Mouse (Mus musculus) embryonic fibroblast, embryonic 13.5 days (primary cell): ENCODE measurements around the gene Dclk3. TPM values are rescaled to one million over a fixed set of nuclear protein-coding genes. Genes with fewer than 3 reads are reported as not detected.

Experiments used
- H3K27ac ChIP-seq: 2 replicates; pipeline ENCODE4 v1.5.1; 2012; ENCODE audit warnings: low read length, control low read depth, inconsistent platforms; ENCODE audit not compliant: insufficient read depth
- H3K4me1 ChIP-seq: 2 replicates; pipeline ENCODE4 v1.6.1; 2011; ENCODE audit warnings: low read length; ENCODE audit not compliant: control insufficient read depth, insufficient read depth
- H3K4me3 ChIP-seq: 2 replicates; pipeline ENCODE4 v1.5.1; 2011; ENCODE audit warnings: mild to moderate bottlenecking, control low read depth, low read length; ENCODE audit not compliant: insufficient read depth
- CTCF ChIP-seq: IDR thresholded peaks from 2 replicates; pipeline ENCODE4 v1.5.1; 2011; ENCODE audit warnings: mild to moderate bottlenecking, control low read depth, low read length, moderate library complexity, borderline replicate concordance; ENCODE audit not compliant: insufficient read depth
- POLR2A ChIP-seq: IDR thresholded peaks from 2 replicates; pipeline ENCODE4 v1.6.1; 2011; ENCODE audit warnings: low read depth, mild to moderate bottlenecking, control low read depth, low read length, moderate library complexity
- polyA plus RNA-seq: library from polyadenylated mRNA; stranded (reverse); fragments of >200 nt; gene quantifications from 2 replicates; pipeline ENCODE4 v1.2.4, GENCODE M21; 2011; ENCODE audit warnings: low read depth; ENCODE audit not compliant: missing spikeins, insufficient read length

The Dclk3 gene
- polyA plus RNA-seq, 1 experiment, result not detected

- H3K4me1 ChIP-seq, result peaks cover 5% of the 10 kb centered on the region; the same call in 1 of the 2 replicates
- TF ChIP-seq CTCF (no peak), POLR2A (no peak)
- H3K27ac ChIP-seq, result no peak overlapping the region
- H3K4me3 ChIP-seq, result no peak overlapping the region
Measured at GRCm38 (mm10) chr9:111429363-111429750, 9.5 kb upstream of the Dclk3 start.

- no peak overlapping the region for H3K27ac ChIP-seq
- no peaks in the 10 kb centered on the region for H3K4me1 ChIP-seq
- no peak for TF ChIP-seq POLR2A
- no peak for TF ChIP-seq CTCF
- H3K4me3 ChIP-seq, result no peak overlapping the region
Measured at GRCm38 (mm10) chr9:111435429-111435828, 3.5 kb upstream of the Dclk3 start.

- H3K27ac ChIP-seq, result no peak overlapping the region
- H3K4me3 ChIP-seq, result no peak overlapping the region
- TF ChIP-seq CTCF (no peak), POLR2A (no peak)
- H3K4me1 ChIP-seq, result no peaks in the 10 kb centered on the region
Measured at GRCm38 (mm10) chr9:111439836-111440201, 938 bp downstream of the Dclk3 start.

GRCm38 (mm10) chr9:111440446-111440845, 1.6 kb downstream of the Dclk3 start:
- Histone ChIP-seq H3K4me1 (no peaks in the 10 kb centered on the region), H3K4me3 (no peak overlapping the region), H3K27ac (no peak overlapping the region)
- no peak for TF ChIP-seq CTCF
- TF ChIP-seq POLR2A, result no peak

GRCm38 (mm10) chr9:111441151-111441550, 2.3 kb downstream of the Dclk3 start:
- Histone ChIP-seq H3K4me3 (no peak overlapping the region), H3K4me1 (no peaks in the 10 kb centered on the region), H3K27ac (no peak overlapping the region)
- TF ChIP-seq POLR2A, result no peak
- TF ChIP-seq CTCF, result no peak

GRCm38 (mm10) chr9:111446204-111446603, 7.3 kb downstream of the Dclk3 start:
- H3K4me1 ChIP-seq, result no peaks in the 10 kb centered on the region
- no peak overlapping the region for H3K27ac ChIP-seq
- no peak overlapping the region for H3K4me3 ChIP-seq
- no peak for TF ChIP-seq CTCF
- no peak for TF ChIP-seq POLR2A

- TF ChIP-seq CTCF, result no peak
- no peak for TF ChIP-seq POLR2A
- no peaks in the 10 kb centered on the region for H3K4me1 ChIP-seq
- H3K27ac ChIP-seq, result no peak overlapping the region
- H3K4me3 ChIP-seq, result no peak overlapping the region
Measured at GRCm38 (mm10) chr9:111448976-111449375, 10.1 kb downstream of the Dclk3 start.

GRCm38 (mm10) chr9:111449880-111450279, 11.0 kb downstream of the Dclk3 start:
- TF ChIP-seq POLR2A, result no peak
- Histone ChIP-seq H3K27ac (no peak overlapping the region), H3K4me3 (no peak overlapping the region), H3K4me1 (no peaks in the 10 kb centered on the region)

- Histone ChIP-seq H3K27ac (no peak overlapping the region), H3K4me3 (no peak overlapping the region), H3K4me1 (no peaks in the 10 kb centered on the region)
- TF ChIP-seq CTCF, result no peak
- no peak for TF ChIP-seq POLR2A
Measured at GRCm38 (mm10) chr9:111450853-111451404, 12.0 kb downstream of the Dclk3 start.

GRCm38 (mm10) chr9:111453895-111454294, 15.0 kb downstream of the Dclk3 start:
- Histone ChIP-seq H3K4me1 (no peaks in the 10 kb centered on the region), H3K4me3 (no peak overlapping the region), H3K27ac (no peak overlapping the region)
- TF ChIP-seq CTCF (no peak), POLR2A (no peak)

- Histone ChIP-seq H3K4me1 (no peaks in the 10 kb centered on the region), H3K4me3 (no peak overlapping the region), H3K27ac (no peak overlapping the region)
- TF ChIP-seq POLR2A, result no peak
Measured at GRCm38 (mm10) chr9:111457176-111457935, 18.5 kb downstream of the Dclk3 start.

GRCm38 (mm10) chr9:111457936-111458310, 19.0 kb downstream of the Dclk3 start:
- no peaks in the 10 kb centered on the region for H3K4me1 ChIP-seq
- H3K27ac ChIP-seq, result no peak overlapping the region
- H3K4me3 ChIP-seq, result no peak overlapping the region
- TF ChIP-seq CTCF (no peak), POLR2A (no peak)
